Mouse (Mus musculus) liver, postnatal 0 days (tissue): ENCODE data around the gene Il21r.

Experiments
- CTCF ChIP-seq: sonication (generic); IDR thresholded peaks from 2 replicates; pipeline ENCODE4 v1.5.1; 2016; ENCODE audit warnings: antibody characterized with exemption, low read depth
- EP300 ChIP-seq: IDR thresholded peaks from 2 replicates; pipeline ENCODE4 v1.6.1; 2016; ENCODE audit warnings: antibody characterized with exemption, low read depth, mild to moderate bottlenecking

DNA sequence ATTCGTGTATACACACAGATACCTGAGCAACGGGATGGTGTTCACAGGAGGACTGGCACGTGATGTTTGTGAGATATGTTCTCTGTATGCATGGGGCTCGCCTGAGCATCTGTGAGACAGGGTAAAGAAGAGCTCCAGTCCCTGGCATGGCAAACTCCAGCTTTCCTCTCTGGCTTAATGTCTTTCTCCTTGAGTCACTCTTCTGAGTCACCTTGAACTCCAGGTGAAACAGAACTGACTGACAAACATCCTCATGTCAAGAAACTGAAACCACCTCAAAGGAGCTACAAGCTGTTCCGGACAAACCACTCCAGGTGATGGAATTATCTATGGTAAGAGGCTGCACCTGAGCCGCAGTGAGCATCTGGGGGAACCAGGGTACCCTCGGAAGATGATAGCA lies 13.3 kb upstream of the Il21r start:
- TF ChIP-seq EP300 (no peak), CTCF (no peak)
